Mouse (Mus musculus): ENCODE results near the gene Tmf1.

DNA sequence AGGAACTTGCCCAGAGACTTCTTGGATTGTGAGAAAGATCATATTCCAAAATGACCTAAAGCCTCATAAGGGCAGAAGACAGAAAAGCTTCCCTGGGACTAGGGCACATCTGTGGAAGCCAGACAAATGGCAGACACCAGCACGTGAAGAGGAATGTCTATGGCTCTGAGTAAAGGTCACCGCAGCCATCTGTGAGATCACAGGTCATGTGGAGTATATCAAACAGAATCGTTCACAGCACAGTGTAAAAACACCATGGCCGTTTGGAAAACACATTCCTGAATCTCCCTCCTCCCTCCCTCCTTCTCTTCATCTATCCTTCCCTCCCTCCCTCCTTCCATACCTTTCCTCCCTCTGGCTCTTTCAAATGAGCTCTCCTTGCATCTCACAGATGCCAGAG is 47.1 kb downstream of the Tmf1 start:
- no peak for TF ChIP-seq ZC3H11A (IDR thresholded peaks at IDR 0.05; ENCODE audit: borderline replicate concordance, low read depth, low read length)
- TF ChIP-seq ZNF384 (IDR thresholded peaks at IDR 0.05; ENCODE audit: low read depth, low read length) = no peak
